Mouse (Mus musculus) embryonic facial prominence, embryonic 12.5 days (tissue): ENCODE measurements around the gene Akr1cl. TPM values are rescaled to one million over a fixed set of nuclear protein-coding genes. Genes with fewer than 3 reads are reported as not detected.
"Not testable (repeated sequence)": the region's sequence is repeated elsewhere in the genome, so short reads cannot be mapped to it uniquely, and the experiment has no call there.

Experiments
- ATAC-seq: fragments of 200-750 bp; cut with Nextera tagmentation; 2 replicates; pipeline ENCODE4 v1.8.0; 2017; ENCODE audit not compliant: insufficient number of reproducible peaks, insufficient read depth, low FRiP score, low TSS enrichment
- H3K27ac ChIP-seq: fragments of 300-500 bp; sonication (generic); 2 replicates; pipeline ENCODE4 v1.5.1; 2016; ENCODE audit warnings: mild to moderate bottlenecking
- H3K27me3 ChIP-seq: fragments of 300-500 bp; sonication (generic); 2 replicates; pipeline ENCODE4 v1.6.1; 2016; ENCODE audit warnings: mild to moderate bottlenecking, moderate library complexity
- H3K36me3 ChIP-seq: fragments of 300-500 bp; sonication (generic); 2 replicates; pipeline ENCODE4 v1.6.1; 2016; ENCODE audit warnings: mild to moderate bottlenecking
- H3K4me1 ChIP-seq: fragments of 300-500 bp; sonication (generic); 2 replicates; pipeline ENCODE4 v1.6.1; 2016
- H3K4me2 ChIP-seq: fragments of 300-500 bp; sonication (generic); replicated peaks from 2 replicates; pipeline ENCODE4 v1.6.1; 2016; ENCODE audit warnings: mild to moderate bottlenecking, moderate library complexity
- H3K4me3 ChIP-seq: fragments of 300-500 bp; sonication (generic); 2 replicates; pipeline ENCODE4 v1.5.1; 2016; ENCODE audit warnings: mild to moderate bottlenecking
- H3K9ac ChIP-seq: fragments of 300-500 bp; sonication (generic); 2 replicates; pipeline ENCODE4 v1.6.1; 2016; ENCODE audit warnings: mild to moderate bottlenecking, moderate library complexity
- H3K9me3 ChIP-seq: fragments of 300-500 bp; sonication (generic); 2 replicates; pipeline ENCODE4 v1.6.1; 2016; ENCODE audit warnings: mild to moderate bottlenecking, moderate library complexity
- WGBS: fragments of 180-500 bp; shearing (Covaris S2); methylation state at CpG from one replicate; pipeline ENCODE4 v1.1.7; 2016; 5-methylcytosine and 5-hydroxymethylcytosine counted together
- polyA plus RNA-seq: library from polyadenylated mRNA; unstranded; fragments of >200 nt; fragmentation: Nextera tagmentation; extraction: Ambion mirVana; gene quantifications from 2 replicates; pipeline ENCODE4 v1.2.1, GENCODE M21; 2016

The Akr1cl gene
- 0.50 TPM in 2 replicates for polyA plus RNA-seq

DNA sequence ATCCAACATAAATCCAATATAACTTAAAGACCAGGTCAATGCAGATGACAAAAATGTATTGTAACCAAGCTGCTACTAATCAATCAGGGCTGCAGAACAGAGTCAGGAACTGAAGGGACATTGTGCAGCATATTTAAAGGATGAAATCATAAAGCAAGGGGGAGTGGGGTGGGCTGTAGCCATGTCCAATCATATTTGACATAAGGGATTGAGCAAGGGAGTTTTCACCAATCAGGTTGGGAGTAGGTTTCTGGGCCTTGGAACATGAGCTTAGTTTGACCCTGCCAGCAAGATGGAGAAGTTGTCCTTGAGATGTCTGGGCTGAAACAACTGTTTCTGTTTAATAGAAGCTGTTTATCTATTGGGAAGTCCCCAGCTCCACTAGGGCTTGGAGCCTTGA lies at the start of gene Akr1cl:
Akr1cl (minus strand) TSS at position 119 of the 400 bp plus-strand sequence.
- Histone ChIP-seq H3K27ac (no peak within 1 kb of the TSS), H3K4me1 (peaks cover 6% of the 10 kb centered on the region; the same call in 1 of the 2 replicates), H3K9ac (no peak within 1 kb of the TSS), H3K36me3 (no peaks in the 10 kb centered on the region), H3K4me2 (no peak within 1 kb of the TSS), H3K9me3 (no peaks in the 10 kb centered on the region), H3K27me3 (no peaks in the 10 kb centered on the region), H3K4me3 (no peak within 1 kb of the TSS)
- ATAC-seq = no peak

DNA sequence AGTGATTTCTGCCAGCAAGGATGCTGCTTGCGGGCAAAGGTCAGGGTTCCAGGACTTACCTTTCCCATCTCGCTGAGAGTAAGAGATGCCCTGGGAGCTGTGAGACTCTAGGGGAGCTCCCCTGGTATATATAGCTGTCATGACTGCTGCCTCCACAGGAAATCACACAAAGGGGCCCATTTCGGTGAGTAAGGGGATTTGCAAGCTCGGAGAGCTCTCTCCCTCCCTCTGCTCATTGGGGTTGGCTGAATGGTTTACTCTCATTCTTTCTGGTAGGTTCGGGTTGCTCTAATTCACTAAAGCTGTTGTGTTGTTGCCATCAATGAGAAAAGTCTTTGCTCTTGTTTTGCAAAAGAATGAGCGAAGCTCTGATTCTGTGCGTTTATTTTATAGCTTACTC lies 49.6 kb upstream of the Akr1cl start, which contains the start of gene Crygb:
Crygb (minus strand) TSS at position 101 of the 400 bp plus-strand sequence.
- Histone ChIP-seq H3K4me1 (peaks cover 4% of the 10 kb centered on the region; the same call in 1 of the 2 replicates), H3K4me3 (no peak within 1 kb of the TSS), H3K9me3 (no peaks in the 10 kb centered on the region), H3K4me2 (no peak within 1 kb of the TSS), H3K27ac (no peak within 1 kb of the TSS), H3K36me3 (no peaks in the 10 kb centered on the region), H3K27me3 (no peaks in the 10 kb centered on the region), H3K9ac (no peak within 1 kb of the TSS)
- no peak for ATAC-seq
- WGBS = 29% methylated on average over 7 of the region's 7 CpGs

DNA sequence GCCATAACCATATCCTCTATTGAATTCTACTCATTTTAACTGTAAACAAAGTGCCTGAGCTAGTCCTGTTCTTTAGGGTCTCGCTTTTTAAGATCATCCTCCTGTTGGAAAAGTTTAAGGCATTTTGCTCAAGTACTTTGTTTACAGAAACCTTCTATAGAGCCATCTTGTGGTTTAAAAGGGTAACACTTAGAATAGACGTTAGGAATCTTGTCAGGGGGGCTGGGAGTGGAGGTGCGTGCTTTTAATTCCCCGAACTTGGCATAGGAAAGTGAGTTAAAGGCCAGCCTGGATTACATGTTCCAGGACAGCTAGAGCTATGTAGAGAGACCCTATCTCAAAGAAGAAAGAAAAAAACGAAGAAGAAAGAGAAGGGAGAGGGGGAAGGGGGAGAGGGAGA lies 43.0 kb upstream of the Akr1cl start:
- H3K4me2 ChIP-seq = no peak overlapping the region
- H3K4me1 ChIP-seq = no peaks in the 10 kb centered on the region
- ATAC-seq = no peak
- H3K4me3 ChIP-seq = no peak overlapping the region
- H3K9ac ChIP-seq = no peak overlapping the region
- H3K27ac ChIP-seq = no peak overlapping the region
- no peaks in the 10 kb centered on the region for H3K36me3 ChIP-seq
- H3K27me3 ChIP-seq = no peaks in the 10 kb centered on the region
- no peaks in the 10 kb centered on the region for H3K9me3 ChIP-seq
- 17% methylated on average over 5 of the region's 5 CpGs for WGBS

DNA sequence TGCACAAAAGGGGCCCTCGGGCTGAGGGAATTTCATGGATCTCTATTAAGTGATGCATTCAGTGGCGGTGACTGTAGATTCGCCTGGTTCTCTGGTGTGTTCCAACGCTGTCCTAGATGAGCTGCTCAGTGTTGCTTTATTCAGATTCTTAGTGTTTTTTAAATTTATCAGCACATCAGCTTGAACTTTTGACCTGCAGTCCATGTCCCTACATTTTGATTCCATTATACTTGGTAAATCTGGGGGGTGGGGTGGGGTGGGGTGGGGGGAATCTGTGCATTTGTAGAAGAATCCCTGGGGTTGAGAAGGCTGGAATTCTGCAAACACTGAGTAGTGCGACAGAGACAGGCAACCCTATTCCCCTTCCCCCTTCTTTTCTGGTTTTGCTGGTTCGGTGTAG lies 41.0 kb upstream of the Akr1cl start, which contains the start of gene Crygc:
Crygc (minus strand) TSS at position 101 of the 400 bp plus-strand sequence.
- no peak within 1 kb of the TSS for H3K9ac ChIP-seq
- H3K9me3 ChIP-seq = no peaks in the 10 kb centered on the region

DNA sequence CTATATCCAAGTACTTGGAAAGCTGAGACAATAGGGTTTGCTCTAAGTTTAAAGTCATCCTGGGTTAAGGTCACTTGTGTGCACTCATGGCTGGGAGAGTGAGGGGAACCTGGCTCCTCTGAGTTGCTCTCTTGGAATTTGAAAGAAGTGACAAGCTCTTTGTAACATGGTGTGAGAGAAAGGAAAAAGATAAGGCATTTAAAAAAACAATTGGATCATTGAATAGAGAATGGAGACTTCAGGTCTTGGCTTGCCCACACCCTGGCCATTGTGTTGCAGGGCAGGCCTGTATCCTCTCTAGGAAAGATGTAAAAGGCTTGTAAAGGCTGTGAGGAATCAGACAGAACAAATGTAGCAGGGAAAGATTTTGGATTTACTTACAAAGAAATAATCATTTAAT lies 35.3 kb upstream of the Akr1cl start:
- H3K9ac ChIP-seq = no peak overlapping the region
- no peaks in the 10 kb centered on the region for H3K4me1 ChIP-seq
- H3K4me2 ChIP-seq = no peak overlapping the region
- H3K27ac ChIP-seq = no peak overlapping the region
- no peak overlapping the region for H3K4me3 ChIP-seq
- no peaks in the 10 kb centered on the region for H3K27me3 ChIP-seq
- no peaks in the 10 kb centered on the region for H3K36me3 ChIP-seq
- ATAC-seq = no peak
- no peaks in the 10 kb centered on the region for H3K9me3 ChIP-seq

More for the DNA sequence above, 41.0 kb upstream of the Akr1cl start, which contains the start of gene Crygc:
- 62% methylated on average over 6 of the region's 6 CpGs for WGBS
- no peaks in the 10 kb centered on the region for H3K27me3 ChIP-seq
- ATAC-seq = no peak
- H3K36me3 ChIP-seq = no peaks in the 10 kb centered on the region
- no peak within 1 kb of the TSS for H3K27ac ChIP-seq
- H3K4me2 ChIP-seq = no peak within 1 kb of the TSS
- H3K4me3 ChIP-seq = no peak within 1 kb of the TSS
- H3K4me1 ChIP-seq = no peaks in the 10 kb centered on the region

DNA sequence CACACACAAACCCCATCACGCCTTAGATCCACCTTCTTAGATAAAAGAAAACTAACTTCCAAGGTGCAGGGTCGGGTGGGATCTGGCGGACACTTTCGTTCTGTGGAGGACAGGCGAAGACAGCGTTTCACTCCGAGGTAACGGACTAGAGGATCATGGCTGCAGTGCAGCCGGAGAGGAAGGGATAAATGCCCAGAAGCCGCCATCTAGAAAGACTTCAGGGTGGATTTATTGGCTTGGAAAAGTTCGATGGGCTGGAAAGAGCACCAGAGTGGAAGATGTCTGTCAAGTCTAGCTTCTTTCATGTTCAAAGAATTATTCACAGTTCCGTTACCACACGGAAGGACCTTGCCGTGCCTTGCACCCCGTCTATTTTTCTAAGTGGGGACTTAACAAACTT lies 31.6 kb upstream of the Akr1cl start:
- 88% methylated on average over 15 of the region's 15 CpGs for WGBS
- Histone ChIP-seq H3K27ac (no peak overlapping the region), H3K9me3 (no peaks in the 10 kb centered on the region), H3K27me3 (no peaks in the 10 kb centered on the region), H3K36me3 (no peaks in the 10 kb centered on the region), H3K4me2 (no peak overlapping the region), H3K9ac (no peak overlapping the region), H3K4me3 (no peak overlapping the region), H3K4me1 (no peaks in the 10 kb centered on the region)
- ATAC-seq = no peak

DNA sequence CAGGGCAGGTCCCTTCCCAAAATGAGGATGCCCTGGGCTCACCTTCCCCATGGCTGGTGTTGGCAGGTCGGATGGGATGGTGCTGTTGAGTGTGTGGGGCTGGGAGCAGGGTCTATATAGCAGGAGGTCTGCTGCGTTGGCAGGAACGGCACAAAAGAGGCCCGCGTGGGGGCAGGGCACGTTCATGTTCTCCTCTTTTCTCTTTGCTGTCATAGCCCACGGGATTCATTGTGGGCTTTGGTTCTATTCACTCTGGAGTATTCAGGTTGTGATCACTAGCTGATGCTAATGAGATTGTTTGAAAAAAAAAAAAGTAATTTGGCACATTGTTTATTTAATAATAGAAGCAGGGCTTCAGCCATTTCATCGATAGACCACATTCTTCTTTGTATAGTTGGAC lies 30.8 kb upstream of the Akr1cl start, which contains the start of gene Crygd:
Crygd (minus strand) TSS at position 101 of the 400 bp plus-strand sequence.
- no peak within 1 kb of the TSS for H3K4me3 ChIP-seq
- no peaks in the 10 kb centered on the region for H3K36me3 ChIP-seq
- H3K9me3 ChIP-seq = no peaks in the 10 kb centered on the region
- H3K27ac ChIP-seq = no peak within 1 kb of the TSS
- ATAC-seq = no peak
- 81% methylated on average over 8 of the region's 8 CpGs for WGBS
- H3K4me1 ChIP-seq = no peaks in the 10 kb centered on the region
- H3K4me2 ChIP-seq = no peak within 1 kb of the TSS
- no peak within 1 kb of the TSS for H3K9ac ChIP-seq
- no peaks in the 10 kb centered on the region for H3K27me3 ChIP-seq

DNA sequence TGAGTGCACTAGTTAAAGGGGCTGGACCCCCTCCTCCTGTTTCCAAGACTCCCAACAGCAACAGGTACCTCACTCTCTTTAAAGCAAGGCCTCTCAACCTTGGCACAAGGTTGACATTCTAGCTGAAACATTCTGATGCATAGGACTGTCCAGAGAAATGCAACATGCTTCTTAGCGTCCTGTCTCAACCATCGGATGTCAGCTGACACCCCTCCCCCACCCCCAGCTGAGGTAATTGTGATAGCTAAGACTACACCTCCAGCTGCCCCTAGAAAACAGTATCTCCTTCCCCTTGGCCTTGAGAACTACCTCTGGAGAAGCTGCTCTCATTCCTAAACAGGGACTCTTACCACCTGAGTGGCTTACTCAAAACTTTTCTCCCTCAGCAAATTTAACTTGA lies 19.6 kb upstream of the Akr1cl start:
- Histone ChIP-seq H3K4me3 (no peak overlapping the region), H3K9me3 (no peaks in the 10 kb centered on the region), H3K9ac (no peak overlapping the region), H3K4me1 (0 out of 2 replicates have a peak, but pooled peaks cover 9% of the 10 kb centered on the region), H3K36me3 (no peaks in the 10 kb centered on the region), H3K27me3 (no peaks in the 10 kb centered on the region), H3K27ac (no peak overlapping the region), H3K4me2 (no peak overlapping the region)
- no peak for ATAC-seq
- 30% methylated on average over 2 of the region's 2 CpGs for WGBS

DNA sequence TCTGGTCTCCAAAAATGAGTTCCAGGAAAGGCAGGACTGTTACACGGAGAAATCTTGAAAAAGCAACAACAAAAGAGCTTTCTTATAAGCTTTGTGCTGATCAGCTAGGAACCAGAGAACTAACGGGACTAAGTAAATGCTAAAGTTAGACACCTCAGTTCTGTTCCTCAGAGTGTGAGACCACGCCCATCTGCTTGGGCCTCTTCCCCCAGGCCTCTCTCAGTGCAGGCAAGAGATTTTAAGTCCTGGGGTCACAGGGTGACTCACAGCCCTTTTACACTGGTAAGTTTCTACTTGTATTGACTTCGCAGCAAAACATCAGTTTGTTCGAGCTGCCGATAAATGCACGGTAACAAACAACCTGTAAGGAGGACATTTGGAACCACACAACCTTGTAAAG lies 19.1 kb upstream of the Akr1cl start:
- H3K36me3 ChIP-seq = no peaks in the 10 kb centered on the region
- 0 out of 2 replicates have a peak, but pooled peaks cover 9% of the 10 kb centered on the region for H3K4me1 ChIP-seq
- H3K9me3 ChIP-seq = no peaks in the 10 kb centered on the region
- no peak overlapping the region for H3K27ac ChIP-seq
- no peak overlapping the region for H3K9ac ChIP-seq
- ATAC-seq = no peak
- no peak overlapping the region for H3K4me2 ChIP-seq
- WGBS = 62% methylated on average over 7 of the region's 7 CpGs
- H3K4me3 ChIP-seq = no peak overlapping the region
- H3K27me3 ChIP-seq = no peaks in the 10 kb centered on the region

DNA sequence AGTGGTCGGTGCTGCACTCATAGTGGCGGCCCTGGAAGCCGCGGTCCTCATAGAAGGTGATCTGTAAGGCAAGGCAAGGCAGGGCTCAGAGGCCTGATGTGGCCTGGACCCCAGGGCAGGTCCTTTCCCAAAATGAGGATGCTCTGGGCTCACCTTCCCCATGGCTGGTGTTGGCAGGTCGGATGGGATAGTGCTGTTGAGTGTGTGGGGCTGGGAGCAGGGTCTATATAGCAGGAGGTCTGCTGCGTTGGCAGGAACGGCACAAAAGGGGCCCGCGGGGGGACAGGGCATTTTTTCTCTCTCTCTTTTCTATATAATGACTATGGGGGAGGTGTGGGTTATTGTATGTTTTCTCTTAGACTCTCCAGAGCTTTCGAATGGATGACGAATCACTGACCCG lies 18.4 kb upstream of the Akr1cl start, which contains the start of gene Cryge:
Cryge (minus strand) TSS at position 198 of the 400 bp plus-strand sequence.
- not testable (repeated sequence) for H3K4me2 ChIP-seq, H3K9ac ChIP-seq, H3K36me3 ChIP-seq, H3K27me3 ChIP-seq, H3K4me3 ChIP-seq, H3K27ac ChIP-seq, H3K9me3 ChIP-seq, H3K4me1 ChIP-seq
- peak; percentile 59; the same call in 1 of the 2 replicates for ATAC-seq
- 78% methylated on average over 12 of the region's 12 CpGs for WGBS

DNA sequence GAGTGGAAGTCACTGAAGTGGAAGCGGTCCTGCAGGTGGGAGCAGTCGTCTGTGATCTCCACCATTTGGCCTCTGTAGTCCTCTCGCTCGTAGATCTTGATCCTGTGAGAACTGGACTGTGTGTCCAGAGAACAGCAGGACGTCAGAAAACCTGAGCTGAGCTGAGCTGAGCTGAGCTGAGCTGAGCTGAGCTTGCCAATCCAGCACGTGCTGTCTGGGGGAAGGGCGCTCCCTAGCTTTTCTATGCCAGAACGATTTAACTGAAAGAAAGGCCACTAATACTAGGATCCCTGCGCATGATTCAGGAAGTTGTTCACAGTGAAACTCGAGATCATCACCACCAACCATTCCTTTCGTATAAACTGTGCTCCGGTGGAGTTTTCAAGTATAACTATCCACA lies 16.2 kb upstream of the Akr1cl start:
- no peak overlapping the region for H3K9ac ChIP-seq
- H3K36me3 ChIP-seq = no peaks in the 10 kb centered on the region
- H3K27me3 ChIP-seq = no peaks in the 10 kb centered on the region
- H3K9me3 ChIP-seq = no peaks in the 10 kb centered on the region
- H3K4me3 ChIP-seq = no peak overlapping the region
- no peak overlapping the region for H3K4me2 ChIP-seq
- 50% methylated on average over 12 of the region's 12 CpGs for WGBS
- 0 out of 2 replicates have a peak, but pooled peaks cover 9% of the 10 kb centered on the region for H3K4me1 ChIP-seq
- ATAC-seq = peak; percentile 8; the same call in 1 of the 2 replicates
- H3K27ac ChIP-seq = no peak overlapping the region

DNA sequence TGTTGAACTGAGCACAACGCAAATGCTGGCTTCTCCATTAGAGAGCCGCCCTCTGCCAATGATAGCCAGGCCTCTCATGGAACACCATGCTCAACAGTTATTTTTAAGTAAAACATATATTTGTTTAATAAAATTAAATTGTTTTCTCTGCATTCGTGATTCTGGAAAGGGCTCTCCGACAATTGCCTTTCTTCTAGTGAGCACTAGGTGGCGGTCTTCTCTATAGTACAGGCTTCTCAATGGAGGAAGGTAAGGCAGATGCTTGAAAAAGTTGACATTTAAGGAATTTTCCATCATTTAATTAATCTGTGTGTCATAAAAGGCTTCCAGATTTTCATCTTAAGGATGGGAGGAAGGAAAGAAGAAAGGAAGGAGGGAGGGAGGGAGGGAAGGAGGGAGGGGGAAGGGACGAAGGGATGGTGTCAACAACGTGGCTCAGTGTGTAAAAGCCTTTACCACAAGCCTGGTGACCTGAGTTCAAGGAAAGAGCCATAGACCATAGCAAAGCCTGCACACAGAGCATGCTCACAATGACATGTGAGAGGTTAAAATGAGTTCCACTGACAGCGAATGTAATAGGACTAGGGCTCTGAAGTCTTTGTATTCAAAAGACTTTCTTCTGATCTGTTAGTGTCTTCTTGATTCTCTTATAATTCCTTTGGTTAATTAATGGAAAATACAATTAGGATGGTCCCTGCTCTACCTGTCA lies 14.0 kb upstream of the Akr1cl start:
- 36% methylated on average over 8 of the region's 8 CpGs for WGBS
- H3K4me2 ChIP-seq = no peak overlapping the region

More for the DNA sequence above, 14.0 kb upstream of the Akr1cl start:
- no peak overlapping the region for H3K27ac ChIP-seq
- H3K27me3 ChIP-seq = no peaks in the 10 kb centered on the region
- no peaks in the 10 kb centered on the region for H3K36me3 ChIP-seq
- 0 out of 2 replicates have a peak, but pooled peaks cover 2% of the 10 kb centered on the region for H3K4me1 ChIP-seq
- ATAC-seq = no peak
- H3K4me3 ChIP-seq = no peak overlapping the region
- no peak overlapping the region for H3K9ac ChIP-seq
- no peaks in the 10 kb centered on the region for H3K9me3 ChIP-seq
